Mouse (Mus musculus): ENCODE results near the gene Gm6169.

- TF ChIP-seq EP300 (IDR thresholded peaks at IDR 0.05; ENCODE audit: low read depth) (no peak), CTCF (IDR thresholded peaks at IDR 0.05; ENCODE audit: low read depth) (no peak)
Observed at GRCm38 (mm10) chr13:97073497-97073896, 25.5 kb downstream of the Gm6169 start.

Measured in heart, postnatal 0 days (tissue).